Mouse (Mus musculus): ENCODE measurements around the gene Arnt2.
A peak's percentile ranks its signal among the peaks of the same experiment; 100 is the strongest.

Arnt2 gene

GRCm38 (mm10) chr7:84231396-84231795 lies 178.6 kb downstream of the Arnt2 start:
- no peak for DNase-seq

GRCm38 (mm10) chr7:84227652-84228051 lies 182.3 kb downstream of the Arnt2 start:
- DNase-seq, result peak in 1 of 2 experiments; percentile 40

- DNase-seq, result no peak
Measured at GRCm38 (mm10) chr7:84226909-84227308, 183.1 kb downstream of the Arnt2 start.

- no peak for DNase-seq
Measured at GRCm38 (mm10) chr7:84212112-84212511, 197.9 kb downstream of the Arnt2 start.

- DNase-seq, result no peak
Measured at GRCm38 (mm10) chr7:84210585-84211291, 199.2 kb downstream of the Arnt2 start.

- DNase-seq, result no peak
Measured at GRCm38 (mm10) chr7:84203981-84204380, 206.0 kb downstream of the Arnt2 start.

GRCm38 (mm10) chr7:84201151-84202068 lies 208.6 kb downstream of the Arnt2 start:
- DNase-seq, result no peak

GRCm38 (mm10) chr7:84197208-84197860 lies 212.6 kb downstream of the Arnt2 start:
- DNase-seq, result no peak

All from kidney, postnatal 25 days (tissue).